Mouse (Mus musculus) liver (tissue): Measurements from ENCODE around the gene Tpte.
"Not testable (repeated sequence)": the region's sequence is repeated elsewhere in the genome, so short reads cannot be mapped to it uniquely, and the experiment has no call there.

Experiments
- DNase-seq: peaks from one replicate; pipeline ENCODE4 v3.0.0-alpha.2; 2020; ENCODE audit warnings: mixed read lengths

Gene Tpte

GRCm38 (mm10) chr8:22282999-22283491, at the start of gene Tpte:
Tpte (plus strand) TSS chr8:22283441.
- DNase-seq, result no peak

DNA sequence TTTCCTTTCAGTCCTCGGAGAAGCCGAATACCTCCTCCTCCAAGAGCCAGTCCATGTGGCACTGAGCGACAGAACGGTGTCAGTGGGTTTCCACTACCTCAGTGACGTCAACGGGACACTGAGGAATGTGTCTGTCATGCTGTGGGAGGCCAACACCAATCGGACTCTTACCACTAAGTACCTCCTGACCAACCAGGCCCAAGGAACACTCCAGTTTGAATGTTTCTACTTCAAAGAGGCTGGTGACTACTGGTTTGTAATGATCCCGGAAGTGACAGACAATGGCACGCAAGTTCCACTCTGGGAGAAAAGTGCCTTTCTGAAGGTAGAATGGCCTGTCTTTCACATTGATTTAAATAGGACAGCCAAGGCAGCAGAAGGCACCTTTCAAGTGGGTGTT, 40.3 kb upstream of the Tpte start:
- no peak for DNase-seq

GRCm38 (mm10) chr8:22245663-22246062, 37.6 kb upstream of the Tpte start:
- DNase-seq, result no peak

- DNase-seq, result no peak
Measured at GRCm38 (mm10) chr8:22247956-22248355, 35.3 kb upstream of the Tpte start.

- DNase-seq, result no peak
Measured at GRCm38 (mm10) chr8:22249080-22249479, 34.2 kb upstream of the Tpte start.

- no peak for DNase-seq
Measured at GRCm38 (mm10) chr8:22258946-22259450, 24.2 kb upstream of the Tpte start.

- no peak for DNase-seq
Measured at GRCm38 (mm10) chr8:22259531-22259930, 23.7 kb upstream of the Tpte start.

- DNase-seq, result no peak
Measured at GRCm38 (mm10) chr8:22260091-22260722, 23.0 kb upstream of the Tpte start.

DNA sequence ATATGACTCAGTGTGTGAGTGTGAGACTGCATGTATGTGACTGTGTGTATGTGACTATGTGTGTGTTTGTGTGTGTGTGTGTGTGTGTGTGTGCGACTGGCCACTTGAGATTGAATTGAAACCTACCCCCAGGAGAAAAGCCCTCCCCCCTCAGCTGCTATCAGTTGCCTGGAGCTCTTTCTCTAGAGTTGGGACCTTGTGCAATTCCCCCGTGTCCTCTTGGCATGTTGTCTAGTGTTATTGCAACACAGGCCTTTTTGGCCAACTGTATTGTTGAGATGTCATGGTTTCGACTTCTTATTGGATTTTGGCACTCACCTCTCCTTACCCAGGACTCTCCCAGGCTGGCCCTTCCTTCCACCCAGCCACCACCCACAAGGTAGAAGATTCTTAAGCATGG, 21.0 kb upstream of the Tpte start:
- no peak for DNase-seq

- no peak for DNase-seq
Measured at GRCm38 (mm10) chr8:22264292-22264691, 18.9 kb upstream of the Tpte start.

DNA sequence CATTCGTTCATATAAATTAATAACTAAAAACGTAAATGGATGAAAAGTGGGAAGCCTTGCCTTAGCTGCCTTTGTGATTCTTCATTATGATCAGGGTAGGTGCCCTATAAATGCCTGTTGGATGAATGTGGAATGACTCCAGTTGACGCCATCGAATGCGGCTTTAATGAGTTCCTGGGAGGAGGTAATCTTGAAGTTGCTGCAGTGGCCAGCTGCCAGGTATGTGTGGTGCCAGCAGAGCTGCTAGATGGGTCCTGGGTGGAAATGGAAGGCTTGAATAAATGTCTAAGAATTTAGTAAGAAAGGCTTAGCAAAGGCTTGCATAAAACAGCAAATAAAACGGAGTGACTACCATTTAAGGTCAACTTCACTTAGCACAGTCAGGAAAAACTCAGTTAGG, 18.5 kb upstream of the Tpte start:
- no peak for DNase-seq

DNA sequence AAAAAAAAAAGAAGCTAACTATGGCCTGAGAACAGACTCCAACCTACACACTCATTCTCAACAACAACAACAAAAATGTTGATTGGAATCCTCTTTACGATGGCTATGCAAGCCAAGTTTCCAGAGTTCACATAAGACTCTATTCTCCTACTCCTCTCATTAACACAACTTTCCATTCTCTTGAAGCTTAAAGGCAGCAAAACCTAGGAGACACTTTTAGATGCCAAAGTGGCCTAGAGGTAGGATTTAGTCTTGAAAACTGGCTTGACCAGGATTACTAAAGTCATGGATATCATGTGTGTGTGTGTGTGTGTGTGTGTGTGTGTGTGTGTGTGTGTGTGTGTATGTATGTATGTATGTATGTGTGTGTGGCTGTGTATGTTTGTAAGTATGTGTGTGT, 18.0 kb upstream of the Tpte start:
- DNase-seq, result no peak

DNA sequence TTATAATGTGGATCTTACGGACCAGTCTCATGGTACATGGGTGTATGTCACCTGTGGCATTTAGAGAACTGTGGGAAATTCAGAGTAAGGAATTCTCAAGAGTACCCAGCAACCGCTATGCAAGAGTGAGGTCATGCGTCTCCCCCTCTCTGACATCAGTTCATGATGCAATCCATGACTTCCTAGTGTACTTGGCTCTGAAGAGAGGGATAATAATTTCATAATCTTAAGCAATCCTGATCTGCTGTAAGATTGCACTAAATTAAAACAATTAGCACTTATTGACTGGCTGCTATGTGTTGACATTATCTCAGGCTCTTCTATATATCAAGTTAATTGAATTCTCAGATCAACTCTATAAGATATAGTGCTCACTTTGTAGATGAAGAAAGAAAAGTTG, 16.4 kb upstream of the Tpte start:
- DNase-seq, result no peak

GRCm38 (mm10) chr8:22273142-22273541, 10.1 kb upstream of the Tpte start:
- no peak for DNase-seq

GRCm38 (mm10) chr8:22274641-22275040, 8.6 kb upstream of the Tpte start:
- DNase-seq, result no peak

DNA sequence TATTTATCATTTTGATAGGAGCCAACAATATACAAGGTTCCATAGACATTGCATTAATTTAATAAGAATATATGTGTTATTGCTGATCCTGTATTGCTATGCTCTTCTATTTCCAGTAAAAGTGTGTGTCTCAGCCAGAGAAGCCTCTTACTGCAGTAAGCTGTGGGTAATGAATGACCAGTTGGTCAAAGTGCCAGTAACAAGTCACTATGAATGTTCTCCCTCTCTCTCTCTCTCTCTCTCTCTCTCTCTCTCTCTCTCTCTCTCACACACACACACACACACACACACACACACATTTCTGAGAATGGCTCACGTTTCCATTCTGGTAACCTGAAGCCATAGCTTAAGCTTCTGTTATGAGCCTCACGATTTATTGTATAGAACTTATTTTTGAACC, 19.1 kb downstream of the Tpte start:
- DNase-seq, result no peak

GRCm38 (mm10) chr8:22302896-22303306, 19.7 kb downstream of the Tpte start:
- peak; percentile 7 for DNase-seq

GRCm38 (mm10) chr8:22304045-22304444, 20.8 kb downstream of the Tpte start:
- DNase-seq, result not testable (repeated sequence)

- no peak for DNase-seq
Measured at GRCm38 (mm10) chr8:22306999-22307398, 23.8 kb downstream of the Tpte start.

- DNase-seq, result no peak
Measured at GRCm38 (mm10) chr8:22311446-22311845, 28.2 kb downstream of the Tpte start.

- DNase-seq, result no peak
Measured at GRCm38 (mm10) chr8:22335426-22335825, 52.2 kb downstream of the Tpte start.

DNA sequence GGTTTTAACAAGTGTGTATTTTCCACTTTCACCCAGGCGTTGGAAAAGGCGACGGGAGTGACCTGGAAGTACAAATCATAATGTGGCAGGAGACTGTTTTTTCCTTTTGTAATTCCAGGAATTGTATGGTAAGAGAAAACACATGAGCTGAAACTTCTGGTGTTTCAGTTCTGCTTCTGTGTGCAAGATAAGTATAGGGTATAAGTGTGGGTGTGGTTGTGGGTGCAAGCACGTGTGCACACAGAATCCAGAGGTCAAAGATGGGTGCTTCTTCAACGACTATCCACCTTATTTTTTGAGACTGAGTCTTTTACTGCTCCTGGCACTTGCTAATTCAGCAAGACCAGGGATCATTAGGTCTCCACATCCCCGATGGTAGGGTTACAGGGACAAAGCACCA, 76.1 kb downstream of the Tpte start:
- no peak for DNase-seq

DNA sequence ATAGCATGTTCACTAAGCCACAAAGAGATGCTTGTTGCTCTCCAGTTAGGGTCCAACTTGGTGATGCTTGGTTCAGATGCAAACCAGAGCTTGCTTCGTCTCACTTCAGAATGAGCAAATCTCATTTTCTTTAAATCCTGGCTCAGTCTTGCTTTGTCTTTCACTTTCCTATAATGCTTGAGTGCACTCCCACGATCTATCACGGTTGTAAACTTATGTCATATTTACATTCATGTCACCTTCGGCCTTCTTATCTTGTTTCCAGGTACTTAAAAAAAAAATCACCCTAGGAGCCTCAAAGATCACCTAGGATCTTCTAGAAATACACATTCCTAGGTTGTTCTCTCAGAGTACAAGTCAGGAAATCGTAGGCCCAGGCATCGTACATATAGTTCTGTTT, 76.6 kb downstream of the Tpte start:
- no peak for DNase-seq

DNA sequence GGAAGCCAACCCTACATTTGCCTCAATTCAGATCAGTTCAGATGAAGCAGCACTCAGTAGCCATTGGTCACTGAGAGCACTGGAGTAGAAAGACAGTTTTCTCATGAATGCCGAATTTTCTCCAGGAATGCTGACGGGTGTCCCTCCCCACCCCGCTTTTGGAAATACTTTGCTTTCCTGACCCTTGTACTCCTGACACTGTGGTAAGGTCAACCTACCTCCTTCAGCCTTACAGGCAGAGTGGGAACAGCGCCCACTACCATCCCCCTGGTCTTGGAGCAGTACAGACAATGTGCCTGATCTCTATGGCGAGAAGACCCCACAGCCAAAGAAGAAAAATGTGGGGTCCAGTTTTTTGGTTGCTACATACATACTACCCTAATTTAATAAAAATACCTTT, 93.1 kb downstream of the Tpte start:
- no peak for DNase-seq

- DNase-seq, result peak; percentile 48
Measured at GRCm38 (mm10) chr8:22376903-22377302, 93.7 kb downstream of the Tpte start.
